Comparison of ENCODE assay signal across 9 mouse cellular contexts in genomic region chr17:29136236-29136635, GRCm38 (mm10). TPM values are rescaled to one million over a fixed set of nuclear protein-coding genes. Genes with fewer than 3 reads are reported as not detected.
DNase-seq lines count a peak whose midpoint lies in the region; ATAC-seq and TF ChIP-seq lines count a peak whose summit lies in the region.
"Had no signal": no experiment of that assay in that cellular context is flagged by ENCODE, and none has a peak within 500 bp of the region (broad histone marks: within the 10 kb centered on the region; RNA-seq: fewer than 3 reads in every experiment).

No protein-coding gene starts in this region.

- H3K36me3 ChIP-seq in liver, adult 2 months (ENCODE audit: control insufficient read depth, insufficient read depth, low read length) = no peaks in the 10 kb centered on the region
- no peaks in the 10 kb centered on the region for H3K36me3 ChIP-seq in liver, embryonic 11.5 days (ENCODE audit: control insufficient read depth, insufficient read depth, low read length)
- no peaks in the 10 kb centered on the region for H3K36me3 ChIP-seq in heart, postnatal 0 days (replicated peaks; ENCODE audit: control insufficient read depth, insufficient read depth, low read length)
- no peaks in the 10 kb centered on the region for H3K36me3 ChIP-seq in forebrain, embryonic 13.5 days (ENCODE audit: poor library complexity, severe bottlenecking)
- H3K36me3 ChIP-seq: liver, embryonic 15.5 days had no signal

- no peak overlapping the region for H3K4me3 ChIP-seq in liver, adult 2 months (ENCODE audit: insufficient read depth, low read depth, low read length)
- no peak overlapping the region for H3K4me3 ChIP-seq in liver, embryonic 11.5 days (ENCODE audit: low read depth, low read length)
- no peak overlapping the region for H3K4me3 ChIP-seq in cerebellum, adult 2 months (replicated peaks; ENCODE audit: insufficient read depth, low read depth, low read length)
- no peak overlapping the region for H3K4me3 ChIP-seq in heart, postnatal 0 days (ENCODE audit: low read depth, low read length)
- no peak overlapping the region for H3K4me3 ChIP-seq in forebrain, embryonic 13.5 days
- H3K4me3 ChIP-seq: liver, embryonic 15.5 days had no signal

- H3K9me3 ChIP-seq in liver, embryonic 11.5 days (ENCODE audit: control insufficient read depth, low read length) = no peaks in the 10 kb centered on the region
- H3K9me3 ChIP-seq in heart, postnatal 0 days (replicated peaks; ENCODE audit: control insufficient read depth, low read length) = no peaks in the 10 kb centered on the region
- H3K9me3 ChIP-seq in forebrain, embryonic 13.5 days (replicated peaks) = no peaks in the 10 kb centered on the region
- H3K9me3 ChIP-seq: liver, embryonic 15.5 days had no signal

- H3K4me1 ChIP-seq in liver, adult 2 months (ENCODE audit: control insufficient read depth, insufficient read depth, low read length) = peaks cover 6% of the 10 kb centered on the region
- H3K4me1 ChIP-seq in liver, embryonic 11.5 days (replicated peaks; ENCODE audit: control insufficient read depth, insufficient read depth, low read length) = 0 out of 2 replicates have a peak, but pooled peaks cover 4% of the 10 kb centered on the region
- H3K4me1 ChIP-seq in cerebellum, adult 2 months (ENCODE audit: control insufficient read depth, insufficient read depth, low read length) = peaks cover 11% of the 10 kb centered on the region
- H3K4me1 ChIP-seq in heart, postnatal 0 days (ENCODE audit: control insufficient read depth, insufficient read depth) = peaks cover 6% of the 10 kb centered on the region
- H3K4me1 ChIP-seq in forebrain, embryonic 13.5 days = peaks cover 6% of the 10 kb centered on the region; the same call in 1 of the 2 replicates
- H3K4me1 ChIP-seq: liver, embryonic 15.5 days had no signal

- TF ChIP-seq CTCF in liver, adult 2 months (IDR thresholded peaks at IDR 0.05; ENCODE audit: low read depth, low read length) = no peak
- no peak for TF ChIP-seq CTCF in cerebellum, adult 2 months (IDR thresholded peaks at IDR 0.05; ENCODE audit: borderline replicate concordance, insufficient read depth, low read depth, low read length)
- no peak for TF ChIP-seq CTCF in heart, postnatal 0 days (IDR thresholded peaks at IDR 0.05; ENCODE audit: low read depth)

- no peak overlapping the region for H3K9ac ChIP-seq in liver, adult 2 months (ENCODE audit: low read depth, low read length)
- H3K9ac ChIP-seq in liver, embryonic 11.5 days (ENCODE audit: low read depth, low read length) = no peak overlapping the region
- no peak overlapping the region for H3K9ac ChIP-seq in heart, postnatal 0 days (replicated peaks; ENCODE audit: low read depth, low read length)
- H3K9ac ChIP-seq in forebrain, embryonic 13.5 days = no peak overlapping the region
- H3K9ac ChIP-seq: liver, embryonic 15.5 days had no signal

- WGBS in liver, adult 2 months = 29% methylated on average over 6 of the region's 6 CpGs
- 72% methylated on average over 6 of the region's 6 CpGs for whole genome bisulfite sequencing in liver, embryonic 11.5 days
- 32% methylated on average over 6 of the region's 6 CpGs for WGBS in cerebellum, adult 2 months
- 63% methylated on average over 6 of the region's 6 CpGs for WGBS in heart, postnatal 0 days
- 69% methylated on average over 6 of the region's 6 CpGs for WGBS in forebrain, embryonic 13.5 days

- H3K79me2 ChIP-seq in liver, adult 2 months (ENCODE audit: control insufficient read depth, insufficient read depth, low read length) = no peaks in the 10 kb centered on the region

- H3K27ac ChIP-seq in liver, adult 2 months (replicated peaks; ENCODE audit: insufficient read depth, low read depth, low read length) = no peak overlapping the region
- no peak overlapping the region for H3K27ac ChIP-seq in liver, embryonic 11.5 days (ENCODE audit: low read depth, low read length)
- H3K27ac ChIP-seq in cerebellum, adult 2 months (ENCODE audit: insufficient read depth, low read length) = no peak overlapping the region
- no peak overlapping the region for H3K27ac ChIP-seq in heart, postnatal 0 days (ENCODE audit: low read depth)
- H3K27ac ChIP-seq in forebrain, embryonic 13.5 days = no peak overlapping the region
- H3K27ac ChIP-seq: liver, embryonic 15.5 days had no signal

- peak; percentile 95 for DNase-seq in liver, adult 2 months (ENCODE audit: extremely low read depth, low read depth, low spot score)
- DNase-seq in liver, embryonic 11.5 days (ENCODE audit: low spot score) = no peak
- DNase-seq in cerebellum, adult 2 months = peak; percentile 48 to 66
- peak; percentile 62 for DNase-seq in heart, postnatal 0 days (ENCODE audit: low spot score)
- peak; percentile 66 for DNase-seq in lung, postnatal 25 days (ENCODE audit: low spot score)
- no peak for DNase-seq in thymus, postnatal 10 days (ENCODE audit: low spot score in 2 of 2)
- DNase-seq in spleen, postnatal 4 days (ENCODE audit: low spot score in 2 of 2) = no peak

- H3K4me2 ChIP-seq in liver, embryonic 11.5 days = no peak overlapping the region
- H3K4me2 ChIP-seq in heart, postnatal 0 days (ENCODE audit: low read depth, low read length) = no peak overlapping the region
- H3K4me2 ChIP-seq in forebrain, embryonic 13.5 days = no peak overlapping the region
- H3K4me2 ChIP-seq: liver, embryonic 15.5 days had no signal

- no peak for TF ChIP-seq EP300 in heart, postnatal 0 days (IDR thresholded peaks at IDR 0.05; ENCODE audit: low read depth)

- no peak for TF ChIP-seq POLR2A in liver, adult 2 months (IDR thresholded peaks at IDR 0.05; ENCODE audit: extremely low read depth, insufficient read depth, low read length)
- no peak for TF ChIP-seq POLR2A in cerebellum, adult 2 months (IDR thresholded peaks at IDR 0.05; ENCODE audit: borderline replicate concordance, insufficient read depth, low read length)

- ATAC-seq in liver, embryonic 11.5 days (replicated peaks; ENCODE audit: low FRiP score) = no peak
- ATAC-seq in heart, postnatal 0 days (ENCODE audit: insufficient read depth, low read depth) = peak; percentile 79
- ATAC-seq in forebrain, embryonic 13.5 days = no peak

- no peaks in the 10 kb centered on the region for H3K27me3 ChIP-seq in liver, adult 2 months (ENCODE audit: control insufficient read depth, insufficient read depth, low read length)
- no peaks in the 10 kb centered on the region for H3K27me3 ChIP-seq in liver, embryonic 11.5 days (replicated peaks; ENCODE audit: control insufficient read depth, insufficient read depth, low read length)
- no peaks in the 10 kb centered on the region for H3K27me3 ChIP-seq in cerebellum, adult 2 months (ENCODE audit: control insufficient read depth, insufficient read depth, low read length)
- no peaks in the 10 kb centered on the region; the same call in 1 of the 2 replicates for H3K27me3 ChIP-seq in heart, postnatal 0 days (ENCODE audit: control insufficient read depth, insufficient read depth, low read length)
- H3K27me3 ChIP-seq in forebrain, embryonic 13.5 days = no peaks in the 10 kb centered on the region
- H3K27me3 ChIP-seq: liver, embryonic 15.5 days had no signal

RNA-seq across cellular contexts. Expression of gene Rab44, which starts 22.3 kb away (rescaled TPM):
- total RNA-seq in liver, adult 2 months (2014; rRNA removed) = 0.07 TPM in 1 of 2 replicates, not detected in the other
- 0.15 TPM in 1 of 2 replicates, not detected in the other for polyA plus RNA-seq in liver, adult 2 months (2012; rRNA removed)
- 4.4 TPM in 2 replicates for polyA plus RNA-seq in liver, embryonic 11.5 days (2014; fragmentation: Nextera tagmentation; extraction: Ambion mirVana)
- polyA plus RNA-seq in cerebellum, adult 2 months (2012; rRNA removed) = 0.32 and 0.47 TPM in 2 replicates
- total RNA-seq in heart, postnatal 0 days (2014; rRNA removed; ENCODE audit: low replicate concordance) = 2.0 TPM in 1 of 2 replicates, not detected in the other
- polyA plus RNA-seq in heart, postnatal 0 days (2015; fragmentation: Nextera tagmentation; extraction: Ambion mirVana) = 0.18 and 0.23 TPM in 2 replicates
- 0.18 TPM in 1 of 2 replicates, not detected in the other for polyA plus RNA-seq in forebrain, embryonic 13.5 days (2015; fragmentation: Nextera tagmentation; extraction: Ambion mirVana)

RNA-seq across cellular contexts. Expression of gene Cdkn1a, which starts 45.5 kb away (rescaled TPM):
- 0.37 and 0.60 TPM in 2 replicates for total RNA-seq in liver, adult 2 months (2014; rRNA removed)
- 6.9 and 9.3 TPM in 2 replicates for polyA plus RNA-seq in liver, adult 2 months (2012; rRNA removed)
- 12.2 and 13.8 TPM in 2 replicates for polyA plus RNA-seq in liver, embryonic 11.5 days (2014; fragmentation: Nextera tagmentation; extraction: Ambion mirVana)
- polyA plus RNA-seq in cerebellum, adult 2 months (2012; rRNA removed) = 12.6 and 19.4 TPM in 2 replicates
- total RNA-seq in heart, postnatal 0 days (2014; rRNA removed; ENCODE audit: low replicate concordance) = 16.7 and 42.8 TPM in 2 replicates
- 48.2 and 48.9 TPM in 2 replicates for polyA plus RNA-seq in heart, postnatal 0 days (2015; fragmentation: Nextera tagmentation; extraction: Ambion mirVana)
- polyA plus RNA-seq in forebrain, embryonic 13.5 days (2015; fragmentation: Nextera tagmentation; extraction: Ambion mirVana) = 29.3 and 38.6 TPM in 2 replicates

Comparison
In these comparisons a context has a peak if more than half of its experiments do, and no peak if none do; other contexts are left out.
1. DNase-seq: peak in liver, adult 2 months (single experiment), cerebellum, adult 2 months (2 of 2), heart, postnatal 0 days (single experiment) and lung, postnatal 25 days (single experiment); none in liver, embryonic 11.5 days (single experiment), thymus, postnatal 10 days (0 of 2) and spleen, postnatal 4 days (0 of 2).